Mouse (Mus musculus) heart, postnatal 25 days (tissue): ENCODE measurements at regions not wholly inside any gene's neighbourhood (a gene's known extent, or its start where the extent isn't known, plus 50 kb on each side); places are given as distances from the start of the nearest gene placed in this dataset. TPM values are rescaled to one million over a fixed set of nuclear protein-coding genes. Genes with fewer than 3 reads are reported as not detected.
"Not testable (repeated sequence)": the region's sequence is repeated elsewhere in the genome, so short reads cannot be mapped to it uniquely, and the experiment has no call there.

ENCODE experiments used
- DNase-seq: peaks from one replicate; pipeline ENCODE4 v3.0.0; 2022; ENCODE audit warnings: low spot score
- intact Hi-C: fragments of 180-260 bp; cut with DNase I; formaldehyde crosslinking; loops from one replicate; pipeline ENCODE4 v1.15.1; 2025
- microRNA-seq: library from miRNA; unstranded; fragments of <30 nt; microRNA quantifications from one replicate; pipeline ENCODE4 v1.2.0, GENCODE M21; 2022

DNA sequence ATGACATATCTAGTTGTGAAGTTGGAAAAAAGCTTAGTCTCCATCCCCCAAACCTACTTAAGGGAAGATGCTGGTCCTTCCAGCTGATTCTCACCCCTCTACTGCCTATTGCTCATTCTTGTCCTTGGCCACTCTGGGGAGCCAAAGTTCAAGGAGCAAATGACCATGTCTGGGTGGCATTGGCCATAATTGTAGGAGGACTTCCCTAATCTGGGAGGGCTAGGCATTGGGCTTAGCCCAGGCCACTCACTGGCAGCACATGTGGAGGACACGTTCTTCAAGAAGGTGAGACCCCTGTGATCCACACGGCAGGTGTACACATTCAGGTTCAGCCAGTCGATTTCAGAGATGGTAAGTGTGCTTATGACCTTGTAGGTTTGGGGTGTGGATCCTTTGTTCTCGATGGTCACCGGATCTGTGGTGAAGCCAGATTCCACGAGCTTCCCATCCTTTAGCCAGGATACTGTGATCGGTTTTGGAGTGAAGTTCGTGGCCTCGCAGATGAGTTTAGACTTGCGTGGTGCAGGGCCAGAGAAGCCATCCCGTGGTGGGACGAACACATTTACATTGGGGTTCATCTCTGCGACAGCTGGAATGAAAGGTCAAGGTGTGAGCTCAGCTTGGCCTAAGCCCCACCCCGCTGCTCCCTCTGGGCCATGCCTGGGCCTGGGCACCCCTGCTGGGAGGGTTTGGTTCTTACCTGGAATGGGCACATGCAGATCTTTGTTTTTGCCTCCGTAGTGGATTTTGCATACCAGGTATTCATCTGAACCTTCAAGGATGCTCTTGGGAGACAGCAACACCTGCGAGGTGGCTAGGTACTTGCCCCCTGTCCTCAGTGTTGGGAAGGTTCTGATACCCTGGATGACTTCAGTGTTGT is 67.4 kb upstream of the Adam6b start:
- intact Hi-C loops, result no loop called here
- no peak for DNase-seq

DNA sequence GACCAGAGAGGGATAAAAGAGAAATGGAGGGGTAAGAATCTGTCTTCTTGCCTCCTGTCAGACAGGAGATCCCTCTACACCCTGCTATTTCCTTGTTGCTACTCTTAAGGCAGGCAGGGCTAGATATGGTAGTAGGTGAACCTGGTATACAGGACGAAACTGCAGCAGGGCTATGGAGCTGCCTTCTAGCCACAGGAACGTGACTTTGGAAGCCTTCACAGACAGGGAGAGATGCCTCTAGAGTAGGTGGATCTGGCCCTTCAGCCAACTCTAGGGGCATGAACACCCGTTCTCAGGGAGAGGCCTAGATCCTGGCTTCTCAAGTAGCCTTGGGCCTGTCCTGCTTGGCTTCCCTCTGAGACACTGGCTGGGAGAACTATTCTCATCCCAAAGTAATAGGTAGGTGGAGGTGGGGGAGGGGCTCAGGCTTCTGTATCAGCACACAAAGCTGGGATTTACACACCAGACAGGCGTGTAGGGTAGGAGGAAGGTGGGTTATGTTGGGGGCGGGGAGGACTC is 66.5 kb upstream of the Adam6b start:
- intact Hi-C loops, result no loop called here
- no peak for DNase-seq

DNA sequence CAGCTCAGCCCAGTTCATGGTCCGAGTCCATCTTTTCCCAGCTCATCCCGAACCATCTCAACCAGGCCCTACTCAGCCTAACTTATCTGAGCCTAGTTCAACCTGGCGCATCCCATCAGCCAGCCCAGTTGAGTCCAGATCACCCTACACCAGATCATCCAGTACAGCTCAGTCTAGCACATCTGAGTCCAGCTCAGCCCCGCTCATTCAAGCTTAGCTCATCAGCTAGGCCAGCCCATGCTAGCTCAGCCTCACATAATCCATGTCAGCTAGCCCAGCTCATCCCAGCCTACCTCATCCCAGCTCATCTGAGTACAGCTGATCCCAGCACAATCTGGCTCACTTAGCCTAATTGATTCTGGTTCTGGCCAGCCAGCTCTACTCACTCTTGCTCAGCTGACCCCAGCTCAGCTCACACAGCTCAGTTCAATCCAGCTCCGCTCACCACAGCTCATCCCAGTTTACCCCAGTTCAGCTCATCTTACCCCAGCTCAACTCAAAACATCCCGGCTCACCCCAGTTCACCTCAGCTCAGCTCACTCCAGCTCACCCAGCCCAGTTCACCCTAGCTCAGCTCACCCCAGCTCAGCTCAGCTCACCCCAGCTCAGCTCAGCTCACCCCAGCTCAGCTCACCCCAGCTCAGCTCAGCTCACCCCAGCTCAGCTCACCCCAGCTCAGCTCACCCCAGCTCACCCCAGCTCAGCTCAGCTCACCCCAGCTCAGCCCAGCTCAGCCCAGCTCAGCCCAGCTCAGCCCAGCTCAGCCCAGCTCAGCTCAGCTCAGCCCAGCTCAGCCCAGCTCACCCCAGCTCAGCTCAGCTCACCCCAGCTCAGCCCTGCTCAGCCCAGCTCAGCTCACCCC is 65.3 kb upstream of the Adam6b start:
- intact Hi-C loops, result no loop called here
- DNase-seq, result no peak

DNA sequence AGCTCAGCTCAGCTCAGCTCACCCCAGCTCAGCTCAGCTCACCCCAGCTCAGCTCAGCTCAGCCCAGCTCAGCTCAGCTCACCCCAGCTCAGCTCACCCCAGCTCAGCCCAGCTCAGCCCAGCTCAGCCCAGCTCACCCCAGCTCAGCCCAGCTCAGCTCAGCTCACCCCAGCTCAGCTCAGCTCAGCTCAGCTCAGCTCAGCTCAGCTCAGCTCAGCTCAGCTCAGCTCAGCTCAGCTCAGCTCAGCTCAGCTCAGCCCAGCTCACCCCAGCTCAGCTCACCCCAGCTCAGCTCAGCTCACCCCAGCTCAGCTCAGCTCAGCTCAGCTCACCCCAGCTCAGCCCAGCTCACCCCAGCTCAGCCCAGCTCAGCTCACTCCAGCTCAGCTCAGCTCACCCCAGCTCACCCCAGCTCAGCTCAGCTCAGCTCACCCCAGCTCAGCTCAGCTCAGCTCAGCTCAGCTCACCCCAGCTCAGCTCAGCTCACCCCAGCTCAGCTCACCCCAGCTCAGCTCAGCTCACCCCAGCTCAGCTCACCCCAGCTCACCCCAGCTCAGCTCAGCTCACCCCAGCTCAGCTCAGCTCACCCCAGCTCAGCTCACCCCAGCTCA is 64.6 kb upstream of the Adam6b start:
- DNase-seq, intact Hi-C loops: not testable (repeated sequence)

DNA sequence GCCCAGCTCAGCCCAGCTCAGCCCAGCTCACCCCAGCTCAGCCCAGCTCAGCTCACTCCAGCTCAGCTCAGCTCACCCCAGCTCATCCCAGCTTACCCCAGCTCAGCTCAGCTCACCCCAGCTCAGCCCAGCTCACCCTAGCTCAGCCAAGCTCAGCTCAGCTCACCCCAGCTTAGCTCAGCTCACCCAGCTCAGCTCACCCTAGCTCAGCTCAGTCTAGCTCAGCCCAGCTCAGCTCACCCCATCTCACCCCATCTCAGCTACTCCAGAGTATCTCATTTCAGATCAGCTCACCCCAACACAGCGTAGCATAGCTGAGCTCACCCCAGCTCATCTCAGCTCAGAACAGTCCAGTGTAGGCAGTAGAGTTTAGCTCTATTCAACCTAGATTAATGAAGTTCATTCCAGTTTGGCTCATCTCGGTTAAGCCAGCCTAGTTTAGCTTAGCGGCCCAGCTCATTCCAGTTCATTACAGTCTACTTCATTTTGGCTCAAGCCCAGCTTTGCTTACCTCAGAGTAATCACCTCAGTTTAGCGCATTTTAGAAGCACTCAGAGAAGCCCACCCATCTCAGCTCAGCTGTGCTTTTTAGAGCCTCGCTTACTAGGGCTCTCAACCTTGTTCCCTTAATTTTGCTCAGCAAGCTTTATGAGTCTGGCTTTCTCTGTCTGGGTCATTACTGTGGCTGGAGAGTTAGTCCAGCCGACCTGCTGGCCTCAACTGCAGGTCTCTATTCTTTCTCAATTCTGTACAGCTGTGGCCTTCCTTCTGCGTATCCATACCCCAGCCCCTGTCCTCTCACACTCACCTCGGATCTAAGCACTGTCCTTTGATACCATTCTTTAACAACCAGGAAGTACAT is 63.9 kb upstream of the Adam6b start:
- intact Hi-C loops, result no loop called here

DNA sequence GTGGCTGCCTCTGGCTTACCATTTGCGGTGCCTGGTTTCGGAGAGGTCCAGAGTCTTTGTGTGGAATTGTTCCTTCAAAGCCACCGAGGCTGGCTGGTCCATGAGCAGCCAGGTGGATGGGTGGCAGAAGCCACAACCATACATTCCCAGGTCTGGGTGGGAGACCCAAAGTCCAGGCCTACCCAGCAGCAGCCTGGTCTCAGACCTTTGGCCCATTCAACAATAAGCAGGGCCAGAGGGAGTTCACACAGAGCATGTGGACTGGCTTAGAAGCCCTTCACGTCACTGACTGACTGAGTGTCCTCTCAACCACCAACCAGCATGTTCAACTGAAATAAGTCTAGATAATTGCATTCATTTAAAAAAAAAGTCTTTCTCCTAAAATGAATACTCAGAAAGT is 62.7 kb upstream of the Adam6b start:
- no peak for DNase-seq
- intact Hi-C loops, result no loop called here

More for the DNA sequence above, 63.9 kb upstream of the Adam6b start:
- DNase-seq, result no peak

DNA sequence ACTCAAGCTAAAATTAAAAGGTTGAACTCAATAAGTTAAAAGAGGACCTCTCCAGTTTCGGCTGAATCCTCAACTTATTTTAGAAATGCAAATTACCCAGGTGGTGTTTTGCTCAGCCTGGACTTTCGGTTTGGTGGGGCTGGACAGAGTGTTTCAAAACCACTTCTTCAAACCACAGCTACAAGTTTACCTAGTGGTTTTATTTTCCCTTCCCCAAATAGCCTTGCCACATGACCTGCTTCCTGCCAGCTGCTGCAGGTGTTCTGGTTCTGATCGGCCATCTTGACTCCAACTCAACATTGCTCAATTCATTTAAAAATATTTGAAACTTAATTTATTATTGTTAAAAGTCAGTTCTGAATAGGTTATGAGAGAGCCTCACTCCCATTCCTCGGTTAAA is 62.0 kb upstream of the Adam6b start:
- intact Hi-C loops, result no loop called here
- DNase-seq, result no peak

DNA sequence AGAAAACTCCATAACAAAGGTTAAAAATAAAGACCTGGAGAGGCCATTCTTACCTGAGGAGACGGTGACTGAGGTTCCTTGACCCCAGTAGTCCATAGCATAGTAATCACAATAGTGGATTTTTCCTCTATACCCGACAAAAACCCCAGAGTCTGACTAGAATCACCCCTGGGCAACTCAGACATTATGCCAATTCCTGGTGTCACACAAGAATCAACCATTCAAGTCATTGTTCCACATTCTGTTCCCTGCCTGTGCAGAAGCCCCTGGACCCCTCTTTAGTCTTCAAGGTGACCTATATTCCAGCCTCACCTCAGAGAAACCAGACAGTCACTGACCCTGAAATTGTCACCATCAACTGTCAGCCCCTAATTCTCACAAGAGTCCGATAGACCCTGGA is 60.9 kb upstream of the Adam6b start:
- intact Hi-C loops, result no loop called here
- no peak for DNase-seq

DNA sequence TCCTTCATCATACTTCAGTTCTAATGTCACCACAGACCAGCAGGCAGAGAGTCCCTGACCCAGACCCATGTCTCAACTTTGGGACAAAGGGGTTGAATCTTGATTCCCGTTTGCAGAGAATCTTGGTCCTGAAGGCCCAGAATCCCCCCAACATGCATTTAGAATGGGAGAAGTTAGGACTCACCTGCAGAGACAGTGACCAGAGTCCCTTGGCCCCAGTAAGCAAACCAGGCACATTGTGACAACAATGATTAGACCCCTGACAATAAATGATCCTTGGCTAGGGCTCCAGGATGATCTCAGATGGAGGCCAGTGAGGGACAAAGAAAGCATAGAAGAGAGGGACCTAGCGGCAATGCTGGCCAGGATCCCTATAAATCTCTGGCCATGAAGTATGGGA is 60.4 kb upstream of the Adam6b start:
- no peak for DNase-seq
- intact Hi-C loops, result no loop called here

DNA sequence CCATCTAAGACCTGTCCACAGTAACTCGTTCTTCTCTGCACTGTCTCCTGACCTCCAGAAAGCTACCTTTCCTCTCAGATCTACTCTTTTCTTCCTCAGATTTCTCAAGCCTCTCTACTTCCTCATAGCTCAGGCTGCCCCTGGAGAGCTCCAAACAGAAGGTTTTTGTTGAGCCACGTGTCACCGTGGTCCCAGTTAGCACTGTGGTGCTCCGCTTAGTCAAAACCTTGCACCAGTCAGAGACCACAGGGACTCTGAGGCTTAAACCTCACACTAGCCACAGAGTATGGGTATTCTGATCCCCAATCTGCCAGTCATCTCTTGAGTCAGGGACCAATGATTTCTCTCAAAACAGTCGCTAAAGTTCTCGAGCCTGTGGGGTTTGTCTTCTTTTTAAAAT is 59.0 kb upstream of the Adam6b start:
- intact Hi-C loops, result no loop called here

More for the DNA sequence above, 59.0 kb upstream of the Adam6b start:
- DNase-seq, result no peak

Small RNA genes in the stretch of these regions (microRNA-seq; reads per million reads assigned to microRNA genes)
- gene Gm22175 (not detected), gene Gm24022 (not detected), gene Gm25747 (not detected)
